Mouse (Mus musculus) liver, adult 2 months (tissue): ENCODE measurements around the gene Prrg3.

Experiments used
- CTCF ChIP-seq: fragments of 200-500 bp; IDR thresholded peaks from 2 replicates; pipeline ENCODE4 v1.5.1; 2011; ENCODE audit warnings: low read depth, low read length, control low read depth
- POLR2A ChIP-seq: fragments of 200-500 bp; IDR thresholded peaks from 2 replicates; pipeline ENCODE4 v1.6.1; 2011; ENCODE audit warnings: low read length, control low read depth; ENCODE audit not compliant: insufficient read depth; ENCODE audit errors: extremely low read depth

DNA sequence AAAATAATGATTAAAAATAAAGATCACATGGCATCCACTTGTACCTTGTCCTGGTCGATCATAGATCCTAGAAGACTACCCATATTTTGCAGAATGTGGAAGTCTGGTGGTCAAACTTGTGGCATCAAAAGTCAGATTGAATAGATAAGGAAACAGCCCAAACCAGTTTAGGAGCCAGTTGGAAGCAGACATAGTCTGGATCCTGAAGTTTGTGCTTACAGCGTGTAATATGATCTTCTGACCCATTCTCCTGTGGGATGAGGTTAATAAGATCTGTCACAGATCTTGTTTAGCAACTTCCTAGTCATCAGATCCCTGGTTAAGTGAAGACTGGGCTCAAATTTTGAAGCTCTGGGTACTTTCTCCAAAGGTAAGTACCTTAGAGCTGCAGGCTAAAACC lies 10.3 kb downstream of the Prrg3 start, which contains the start of gene Fate1:
- TF ChIP-seq POLR2A = no peak
- no peak for TF ChIP-seq CTCF
